Mouse (Mus musculus) embryo, embryonic 11.5 days (tissue): ENCODE measurements around the gene G6pc3.
"Not testable (repeated sequence)": the region's sequence is repeated elsewhere in the genome, so short reads cannot be mapped to it uniquely, and the experiment has no call there.

Source experiments
- DNase-seq: peaks from one replicate; pipeline ENCODE4 v3.0.0-alpha.2; 2012; ENCODE audit warnings: low read depth, low spot score

Gene G6pc3

DNA sequence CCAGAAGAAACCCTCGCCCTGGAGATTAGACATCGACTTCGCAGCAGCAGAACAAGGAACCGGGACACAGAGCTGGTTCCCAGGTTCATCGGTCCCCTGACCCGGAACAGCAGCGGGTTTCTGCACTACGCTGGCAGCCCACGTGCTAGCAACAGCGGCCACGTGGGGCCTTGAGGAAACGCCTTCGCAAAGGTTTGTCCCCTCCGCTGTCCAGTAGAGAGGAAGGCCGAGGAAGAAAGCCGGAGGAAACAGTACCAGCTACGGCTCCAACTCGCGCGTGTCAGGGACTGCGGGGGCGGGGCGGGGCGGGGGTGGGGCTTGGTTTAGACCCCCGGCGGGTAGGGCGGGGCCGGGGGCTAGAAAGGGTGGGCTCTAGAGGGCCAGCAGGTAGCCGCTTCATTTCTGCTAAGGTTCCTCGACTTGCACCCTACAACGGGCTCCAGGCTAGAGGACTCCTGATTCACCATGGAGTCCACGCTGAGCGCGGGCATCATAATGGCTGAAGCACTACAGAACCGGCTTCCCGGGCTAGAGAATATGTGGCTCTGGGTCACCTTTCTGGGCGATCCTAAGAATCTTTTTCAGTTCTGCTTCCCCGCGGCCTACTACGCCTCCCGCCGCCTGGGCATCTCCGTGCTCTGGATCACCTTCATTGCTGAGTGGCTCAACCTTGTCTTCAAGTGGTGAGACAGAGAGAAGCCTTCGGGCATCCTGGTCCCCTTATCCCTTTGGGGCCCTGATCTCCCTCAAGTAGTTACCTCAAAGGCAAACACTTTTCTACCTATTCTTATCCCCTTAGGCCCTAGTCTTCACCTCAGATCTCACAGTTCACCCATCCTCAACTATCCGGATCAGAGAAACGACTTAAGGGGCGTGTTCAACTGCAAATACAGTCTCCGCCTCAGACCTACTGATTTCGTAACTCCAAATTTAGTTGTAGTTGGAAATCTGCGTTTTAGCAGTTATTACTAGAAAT is at the start of gene G6pc3:
Gene G6pc3, plus strand, starts transcription at position 160 of the 976 bp plus-strand sequence.
- peak; percentile 74 for DNase-seq

DNA sequence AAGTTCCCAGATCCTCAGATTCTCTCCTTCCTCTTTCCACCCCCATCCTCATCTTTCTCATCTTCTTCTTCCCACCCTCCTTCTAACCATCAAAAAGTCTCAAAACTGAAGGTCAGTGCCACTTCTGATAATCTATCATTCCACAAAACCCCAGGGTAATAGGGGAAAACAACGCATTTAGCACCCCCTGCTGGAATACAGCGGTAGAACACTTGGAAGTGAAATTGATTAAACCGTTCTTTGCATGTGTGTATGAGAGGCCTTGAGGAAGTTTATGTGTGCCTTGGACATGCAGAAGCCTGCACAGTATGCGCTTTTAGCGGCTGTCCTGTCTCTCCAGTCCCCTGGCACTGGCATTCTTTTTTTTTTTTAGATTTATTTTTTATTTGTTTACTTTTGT is 48.9 kb upstream of the G6pc3 start:
- peak; percentile 50 for DNase-seq

DNA sequence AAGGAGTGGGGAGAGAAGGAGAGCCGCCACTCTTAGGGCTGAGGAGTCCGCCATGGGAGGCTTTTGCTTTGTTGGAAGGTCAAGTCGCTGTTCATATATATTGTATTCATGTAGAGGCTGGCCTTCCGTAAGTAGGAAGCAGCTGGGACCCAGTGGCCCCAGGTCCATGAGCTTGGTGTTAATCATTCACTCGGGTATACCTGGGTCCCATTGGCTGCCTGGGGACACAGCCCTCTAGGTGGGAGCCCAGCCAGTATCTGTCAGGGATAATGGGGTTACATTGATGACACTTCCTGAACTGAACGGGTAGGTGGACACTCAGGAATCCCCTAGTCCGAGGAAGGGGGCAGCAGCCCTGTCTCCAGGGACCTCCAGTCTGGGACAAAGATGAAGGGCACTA is 47.1 kb upstream of the G6pc3 start:
- DNase-seq = no peak

DNA sequence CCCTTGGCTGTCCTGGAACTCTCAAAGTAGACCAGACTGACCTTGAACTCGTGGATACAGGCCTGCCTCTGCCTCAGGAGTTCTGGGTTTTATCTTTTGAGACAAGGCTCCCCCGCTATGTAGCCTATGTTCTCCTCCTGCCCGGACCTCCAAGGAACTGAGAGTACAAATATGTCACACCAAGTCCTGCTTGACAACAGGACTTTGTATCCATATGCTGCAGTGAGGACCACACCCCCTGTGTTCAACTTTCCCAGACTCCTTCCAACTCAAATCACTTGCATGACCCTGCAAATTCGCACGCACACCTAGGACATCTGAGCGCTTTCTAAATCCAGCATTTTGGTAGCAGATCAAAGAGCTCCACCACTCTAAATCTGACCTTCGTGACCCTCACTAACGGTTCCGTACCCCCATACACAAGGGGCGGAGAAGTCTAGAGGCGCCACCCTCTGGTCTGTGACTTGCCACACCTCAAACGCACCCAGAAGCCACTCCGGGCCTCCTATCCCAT is 44.4 kb upstream of the G6pc3 start:
- no peak for DNase-seq

DNA sequence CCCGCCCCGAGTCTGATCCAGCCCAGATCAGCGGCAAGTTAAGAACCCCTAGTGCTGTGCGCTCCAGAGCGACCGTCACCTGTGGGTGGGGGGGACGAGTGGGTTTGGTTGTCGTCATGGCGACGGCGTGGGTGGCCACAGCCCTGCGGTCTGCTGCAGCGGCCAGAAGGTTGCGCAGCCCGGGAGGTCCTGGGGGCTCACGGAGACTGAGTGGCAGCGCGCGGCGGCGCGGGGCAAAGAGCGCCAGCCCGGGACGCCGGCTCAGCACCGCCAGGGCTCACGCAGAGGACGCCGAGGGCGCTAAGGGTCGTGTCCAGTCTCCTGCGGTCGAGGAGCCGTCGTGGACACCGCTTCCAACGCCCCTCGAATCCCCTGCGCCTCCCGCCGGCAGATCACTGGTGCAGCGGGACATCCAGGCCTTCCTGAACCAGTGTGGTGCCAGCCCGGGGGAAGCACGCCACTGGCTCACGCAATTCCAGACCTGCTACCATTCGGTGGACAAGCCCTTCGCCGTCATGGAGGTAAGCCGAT is 43.9 kb upstream of the G6pc3 start, which contains the start of gene Nags:
Gene Nags, plus strand, starts transcription at position 43 of the 531 bp plus-strand sequence.
- DNase-seq = no peak

DNA sequence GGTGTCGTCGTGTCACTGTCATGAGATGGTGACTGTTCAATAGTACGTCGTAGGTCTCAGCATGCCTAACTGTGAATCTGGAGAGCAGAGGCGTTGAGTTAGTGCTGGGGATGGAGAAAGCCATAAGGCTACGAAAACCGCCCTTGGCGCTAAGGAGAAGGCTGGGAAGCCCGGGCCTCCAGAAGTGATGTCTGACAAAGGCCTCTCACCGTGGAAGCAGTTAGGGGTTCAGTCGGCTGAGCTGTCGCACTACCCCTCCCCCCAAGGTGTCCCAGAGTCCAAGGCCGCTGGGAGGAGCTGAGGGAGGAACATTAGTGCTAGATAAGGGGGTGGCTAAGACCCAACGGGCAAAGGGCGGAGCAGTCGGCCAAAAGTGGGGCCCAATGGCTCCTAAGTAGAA is 43.4 kb upstream of the G6pc3 start:
- no peak for DNase-seq

DNA sequence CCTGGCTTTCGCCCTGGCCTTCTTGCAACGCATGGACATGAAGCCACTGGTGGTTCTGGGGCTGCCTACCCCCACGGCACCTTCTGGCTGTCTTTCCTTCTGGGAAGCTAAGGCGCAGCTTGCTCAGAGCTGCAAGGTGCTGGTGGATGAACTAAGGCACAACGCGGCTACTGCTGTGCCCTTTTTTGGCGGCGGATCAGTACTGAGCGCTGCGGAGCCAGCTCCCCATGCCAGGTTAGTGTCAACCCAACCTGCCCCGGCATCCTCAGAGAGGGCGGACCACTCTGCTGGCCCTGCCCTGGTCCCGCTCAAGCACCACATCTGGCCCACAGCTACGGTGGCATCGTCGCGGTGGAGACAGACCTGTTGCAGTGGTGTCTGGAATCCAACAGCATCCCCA is 42.9 kb upstream of the G6pc3 start:
- DNase-seq = no peak

DNA sequence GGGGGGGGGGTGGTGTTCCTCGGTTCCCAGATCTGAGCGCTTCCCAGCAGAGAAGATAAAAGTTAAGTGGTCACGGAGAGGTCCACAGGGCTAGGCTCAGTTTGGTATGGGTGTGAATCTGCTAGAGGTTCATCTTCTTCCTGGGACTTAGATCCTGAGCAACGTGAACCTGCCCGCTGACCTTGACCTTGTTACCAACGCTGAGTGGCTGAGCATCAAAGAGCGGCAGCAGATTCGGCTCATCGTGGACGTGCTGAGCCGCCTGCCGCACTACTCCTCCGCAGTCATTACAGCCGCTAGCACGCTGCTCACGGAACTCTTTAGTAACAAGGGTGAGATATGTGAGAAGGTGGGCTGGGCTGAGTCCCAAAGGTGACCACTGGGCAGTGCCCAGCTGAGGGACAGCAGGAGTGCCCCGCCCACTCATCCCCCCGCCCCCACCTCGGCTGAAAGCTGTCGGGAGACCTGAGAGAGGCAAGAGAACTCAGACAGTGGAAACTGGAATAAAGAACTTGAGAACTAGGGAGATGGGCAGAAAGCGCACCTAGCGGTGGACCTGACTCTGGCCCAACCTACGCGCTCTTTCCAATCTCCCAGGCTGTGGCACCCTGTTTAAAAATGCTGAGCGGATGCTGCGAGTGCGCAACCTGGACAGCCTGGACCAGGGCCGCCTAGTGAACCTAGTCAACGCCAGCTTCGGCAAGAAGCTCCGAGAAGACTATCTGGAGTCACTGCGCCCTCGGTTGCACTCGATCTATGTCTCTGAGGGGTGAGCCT is 42.0 kb upstream of the G6pc3 start:
- DNase-seq = no peak

DNA sequence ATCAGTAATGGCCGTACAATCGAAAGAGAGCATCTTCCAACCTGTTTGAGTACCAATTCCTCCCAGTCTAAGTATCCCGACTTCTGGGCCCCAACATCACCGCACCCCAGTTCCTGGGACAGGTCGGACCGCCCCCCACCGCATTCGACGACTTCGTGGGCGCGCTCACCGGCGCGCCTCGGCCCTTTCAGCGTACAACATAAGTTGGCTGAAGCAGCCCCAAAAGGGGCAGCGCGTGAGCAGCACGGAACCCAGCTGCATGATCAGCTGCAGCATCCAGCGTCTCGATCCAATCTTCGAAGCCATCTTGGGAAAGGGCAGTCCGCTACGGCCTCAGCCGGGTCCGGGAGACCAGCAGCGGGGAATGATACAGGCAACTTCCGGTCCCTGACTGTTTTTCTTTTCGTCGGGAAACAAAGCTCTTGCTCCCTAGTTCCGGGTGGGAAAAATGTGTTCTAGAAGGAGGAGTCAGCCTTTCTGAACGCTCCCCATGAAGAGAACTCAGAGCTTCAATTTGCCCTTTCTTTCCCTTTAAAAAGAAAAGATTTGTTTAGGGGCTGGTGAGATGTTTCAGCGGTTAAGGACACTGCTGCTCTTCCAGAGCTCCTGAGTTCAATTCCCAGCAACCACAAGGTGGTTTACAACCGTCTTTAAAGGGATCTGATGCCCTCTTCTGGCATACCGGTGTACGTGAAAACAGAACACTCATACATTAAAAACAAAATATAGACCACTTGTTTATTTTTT is 33.2 kb upstream of the G6pc3 start, which contains the start of gene Tmem101:
Gene Tmem101, minus strand, starts transcription at position 366 of the 747 bp plus-strand sequence.
- peak; percentile 86 for DNase-seq

DNA sequence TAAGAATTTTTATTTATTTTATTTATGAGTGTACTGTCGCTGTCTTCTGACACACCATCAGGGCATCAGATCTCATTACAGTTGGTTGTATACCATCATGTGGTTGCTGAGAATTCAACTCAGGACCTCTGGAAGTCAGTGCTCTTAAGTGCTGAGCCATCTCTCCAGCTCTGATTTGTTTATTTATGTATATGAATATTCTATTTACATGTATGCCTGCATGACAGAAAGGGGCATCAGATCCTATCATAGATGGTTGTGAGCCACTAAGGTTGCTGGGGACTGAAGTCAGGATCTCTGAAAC is 32.7 kb upstream of the G6pc3 start:
- no peak for DNase-seq

DNA sequence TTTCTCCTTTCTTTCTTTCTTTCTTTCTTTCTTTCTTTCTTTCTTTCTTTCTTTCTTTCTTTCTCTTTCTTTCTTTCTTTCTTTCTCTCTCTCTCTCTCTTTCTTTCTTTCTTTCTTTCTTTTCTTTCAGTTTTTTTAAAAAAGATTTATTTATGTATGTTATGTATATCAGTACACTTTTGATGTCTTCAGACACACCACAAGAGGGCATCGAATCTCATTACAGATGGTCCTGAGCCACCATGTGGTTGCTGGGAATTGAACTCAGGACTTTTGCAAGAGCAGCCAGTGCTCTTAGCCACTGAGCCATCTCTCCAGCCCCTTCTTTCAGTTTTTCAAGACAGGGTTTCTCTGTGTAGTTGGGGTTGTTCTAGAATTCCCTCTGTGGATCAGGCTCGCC is 31.4 kb upstream of the G6pc3 start:
- DNase-seq = not testable (repeated sequence)

DNA sequence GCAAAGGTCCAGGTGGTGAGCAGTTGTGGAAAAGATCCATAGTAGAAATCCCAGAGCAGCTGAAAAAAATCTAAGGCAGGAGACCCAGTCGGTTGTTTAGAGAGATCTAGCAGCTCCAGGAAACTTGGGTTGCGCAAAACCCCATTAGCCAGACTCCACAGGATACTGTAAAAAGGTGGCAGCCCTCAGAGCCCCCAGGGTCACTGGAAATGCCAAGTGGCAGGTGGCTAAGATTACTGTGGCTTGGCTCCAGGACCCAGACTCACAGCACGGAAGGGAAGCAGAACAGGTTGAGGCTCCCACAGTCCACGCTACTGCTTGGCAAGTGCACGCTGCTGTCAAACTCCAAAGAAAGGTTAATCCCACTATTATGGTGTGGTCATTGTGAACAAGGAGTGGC is 29.6 kb upstream of the G6pc3 start:
- no peak for DNase-seq

DNA sequence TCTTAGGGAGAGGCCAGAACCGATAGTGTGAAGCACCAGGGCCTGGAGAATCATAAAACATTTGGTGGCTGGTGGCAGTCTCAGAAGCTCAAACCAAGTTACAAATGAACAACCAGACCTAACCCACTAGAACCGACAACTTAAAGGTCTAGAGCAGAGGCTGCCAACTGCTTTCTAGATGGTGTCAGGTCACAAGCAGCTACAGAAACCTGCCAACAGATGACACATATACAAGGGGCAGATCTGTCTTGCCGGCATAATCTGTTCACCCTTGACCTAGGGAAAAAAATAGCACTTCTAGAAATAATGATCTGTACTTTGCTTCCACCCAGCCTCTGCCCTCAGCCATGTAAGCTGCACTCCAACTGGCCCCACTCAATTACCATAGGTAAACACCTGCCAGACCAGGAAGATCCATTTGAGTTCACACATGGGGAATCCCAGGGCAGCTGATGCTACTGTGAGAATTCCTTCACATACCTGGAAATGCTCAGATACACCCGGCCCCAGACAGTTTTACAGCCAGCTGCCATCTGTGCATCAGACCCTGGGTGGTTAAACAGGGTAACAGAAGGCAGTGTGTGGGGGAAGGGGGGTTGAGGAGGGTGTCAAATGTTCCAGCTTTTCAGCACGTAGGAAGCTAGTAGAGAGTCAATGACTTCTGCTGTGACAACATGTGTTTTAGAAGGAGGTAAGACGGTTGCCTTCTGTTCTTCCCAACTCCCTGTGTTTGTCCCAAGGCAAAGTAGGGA is 23.3 kb upstream of the G6pc3 start:
- DNase-seq = no peak

DNA sequence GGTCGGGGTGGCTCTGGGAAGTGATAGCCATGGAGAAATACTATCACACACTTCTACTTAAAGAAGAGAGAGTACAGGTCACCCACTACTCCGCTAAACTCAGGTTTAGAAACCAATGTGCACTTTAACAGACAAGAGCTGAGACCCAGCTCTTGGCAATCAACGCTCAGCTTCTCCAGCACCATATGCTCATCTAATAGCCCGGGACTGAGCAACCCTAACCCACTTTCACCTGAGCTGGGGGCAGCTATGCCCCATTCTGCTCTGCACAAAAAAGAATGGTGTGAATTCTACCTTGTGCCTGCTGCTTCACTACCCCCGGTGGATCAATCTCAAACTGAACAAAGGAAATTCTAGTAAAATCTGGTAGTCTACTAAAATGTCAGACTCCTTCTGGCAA is 21.9 kb upstream of the G6pc3 start:
- no peak for DNase-seq

DNA sequence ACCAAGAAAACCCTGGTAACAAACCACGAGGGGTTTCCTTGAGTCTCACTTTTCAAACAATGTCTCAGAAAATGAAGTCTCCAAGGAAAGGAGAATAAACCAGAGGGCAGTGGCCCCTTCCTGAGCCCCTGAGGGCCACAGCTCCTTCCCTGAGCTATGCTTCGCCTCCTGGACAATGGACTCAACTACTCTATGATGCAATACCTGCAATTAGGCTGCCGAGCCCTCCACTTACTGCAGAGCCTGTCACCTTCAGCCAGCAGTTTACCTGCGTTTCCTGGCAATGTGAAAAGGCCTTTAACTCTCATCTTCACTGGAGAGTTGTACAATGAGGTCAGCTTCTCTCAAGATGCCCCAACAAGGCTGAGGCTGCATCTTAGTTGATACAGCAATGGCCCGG is 20.7 kb upstream of the G6pc3 start:
- DNase-seq = no peak

DNA sequence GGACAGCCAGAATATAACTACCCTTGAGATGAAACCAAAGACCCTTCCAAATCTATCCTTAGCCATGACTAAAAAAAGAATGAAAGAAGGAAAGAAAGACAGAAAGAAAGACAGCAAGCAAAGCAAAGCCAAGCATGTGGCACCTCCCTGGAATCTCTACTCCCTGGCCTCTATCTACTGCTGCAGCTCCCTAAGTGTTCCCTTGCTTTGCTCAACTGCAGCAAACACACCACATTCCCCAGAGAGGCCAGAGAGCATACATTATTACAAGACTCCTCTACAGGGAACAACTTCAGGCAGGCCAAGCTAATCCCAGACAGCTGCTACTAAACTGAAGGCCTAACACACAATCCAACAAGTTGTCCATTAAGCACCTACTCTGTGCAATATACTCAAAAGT is 9.6 kb upstream of the G6pc3 start:
- no peak for DNase-seq

DNA sequence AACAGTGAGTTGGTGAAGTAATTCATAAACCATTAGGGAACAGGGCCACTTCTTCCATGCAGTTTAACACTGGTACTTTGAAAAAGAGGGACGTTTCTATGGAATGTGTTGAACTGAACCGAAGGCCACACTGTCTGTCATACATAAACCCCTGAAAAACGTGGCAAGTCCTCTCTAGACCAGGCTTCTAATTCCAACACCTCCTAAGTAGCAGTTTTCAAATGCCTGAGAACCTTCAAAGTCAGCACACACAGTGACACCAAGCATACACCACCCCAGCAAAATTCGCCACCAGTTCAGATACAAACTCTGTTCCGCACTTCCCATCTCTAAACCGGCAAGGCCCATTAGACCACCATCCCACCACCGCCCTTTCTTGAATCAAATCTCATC is 5.2 kb upstream of the G6pc3 start:
- DNase-seq = no peak

DNA sequence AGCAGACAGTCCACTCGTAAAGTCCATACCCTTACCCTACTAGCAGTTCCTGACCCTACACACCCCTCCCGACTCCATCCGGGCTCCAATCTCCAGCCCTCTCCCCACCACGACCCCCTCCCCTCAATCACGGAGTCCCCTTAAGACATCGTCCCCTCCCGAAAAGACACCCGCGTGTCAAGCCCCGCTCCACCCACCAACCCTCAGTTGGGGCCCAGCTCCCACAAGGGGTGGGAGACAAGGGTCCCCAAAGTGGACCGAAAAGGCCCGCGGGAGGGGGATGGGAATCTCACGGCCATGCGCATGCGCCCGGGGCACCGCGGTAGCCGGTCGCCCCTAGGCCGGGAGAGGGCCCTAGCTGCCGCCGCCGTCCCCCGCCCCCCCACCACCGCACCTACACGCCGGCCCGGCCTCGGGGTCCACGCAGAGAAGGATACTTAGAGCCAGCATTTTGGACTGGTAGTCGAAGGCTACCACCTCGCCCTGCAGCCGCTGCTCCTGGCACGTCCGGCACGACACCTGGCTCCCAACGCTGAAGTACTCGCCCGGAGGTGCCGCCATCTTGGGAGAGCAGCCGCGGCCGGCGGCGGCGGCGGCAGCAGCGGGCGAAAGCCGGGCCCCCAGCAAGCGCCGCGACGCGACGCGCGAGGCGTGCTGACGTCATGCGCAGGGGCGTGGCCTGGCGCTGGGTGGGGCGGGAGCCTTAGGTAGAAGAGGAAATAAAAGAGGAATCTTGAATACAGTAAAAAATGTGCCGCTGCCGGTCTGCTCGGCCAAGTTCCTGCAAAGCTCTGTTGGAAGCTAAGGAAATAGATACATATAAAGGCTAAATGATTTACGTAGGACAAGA is 4.5 kb upstream of the G6pc3 start, which contains the start of gene Lsm12:
Gene Lsm12, minus strand, starts transcription at position 651 of the 850 bp plus-strand sequence.
- peak; percentile 92 for DNase-seq

DNA sequence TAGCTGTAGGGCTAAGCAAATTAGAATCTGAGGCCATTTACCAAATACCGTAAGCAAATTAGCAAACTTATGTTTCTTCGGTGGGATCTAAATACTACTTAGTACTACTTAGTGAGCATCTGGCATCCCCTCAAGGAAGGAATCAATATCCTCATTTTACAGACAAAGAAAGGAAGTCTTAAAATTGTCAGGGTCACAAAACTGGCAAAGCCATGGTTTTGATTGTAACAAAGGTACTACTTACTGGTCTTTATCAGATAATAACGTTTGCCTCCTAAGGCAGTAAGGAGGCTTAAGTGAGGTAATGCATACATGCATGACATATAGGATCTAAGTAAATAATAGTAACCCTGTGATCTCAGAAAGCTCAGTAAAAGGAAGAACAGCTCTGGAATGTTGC is 3.7 kb upstream of the G6pc3 start:
- no peak for DNase-seq

DNA sequence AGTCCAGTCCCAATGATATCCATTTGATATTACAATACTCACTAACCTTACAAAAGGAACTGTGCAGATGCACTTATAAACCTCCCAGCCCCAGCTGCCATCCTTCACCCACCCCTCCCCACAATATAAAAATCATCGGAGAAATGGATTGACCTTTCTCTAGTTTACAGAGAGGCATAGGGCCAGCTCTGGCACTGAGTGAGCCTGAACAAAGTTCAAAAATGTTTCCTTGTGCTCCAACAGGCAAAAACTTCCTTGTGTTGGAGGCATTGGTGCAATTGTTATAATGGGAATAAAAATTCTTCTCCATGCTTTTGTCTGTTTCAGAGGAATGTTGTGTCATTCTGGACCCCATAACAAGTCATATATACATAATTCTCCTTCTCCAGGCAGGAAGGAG is 3.2 kb upstream of the G6pc3 start:
- DNase-seq = no peak
